9 mouse cellular contexts compared by ENCODE assay signal in genomic region chr19:29064451-29065102, GRCm38 (mm10). TPM values are rescaled to one million over a fixed set of nuclear protein-coding genes. Genes with fewer than 3 reads are reported as not detected.
DNase-seq lines count a peak whose midpoint lies in the region; ATAC-seq and TF ChIP-seq lines count a peak whose summit lies in the region.
"Had no signal": no experiment of that assay in that cellular context is flagged by ENCODE, and none has a peak within 500 bp of the region (broad histone marks: within the 10 kb centered on the region; RNA-seq: fewer than 3 reads in every experiment).

No protein-coding gene starts in this region.

- intact Hi-C loops in gastrocnemius, postnatal 14 days (cut with DNase I; ENCODE audit: low total_unique reads), result loop anchor here (10.0 kb wide), 1 partner anchor 290 kb away; no protein-coding TSS in a partner anchor

- no peak for TF ChIP-seq CTCF in bone marrow, adult 2 months (IDR thresholded peaks at IDR 0.05; ENCODE audit: control insufficient read depth, insufficient read depth, low read length)
- 0 out of 2 replicates have a peak, but pooled peaks have one; percentile 9 for TF ChIP-seq CTCF in hindbrain, postnatal 0 days (IDR thresholded peaks at IDR 0.05; ENCODE audit: low read depth)

- H3K4me3 ChIP-seq in bone marrow, adult 2 months (replicated peaks; ENCODE audit: control insufficient read depth, low read depth, low read length), result peak overlapping the region; percentile 46
- no peak overlapping the region for H3K4me3 ChIP-seq in hindbrain, postnatal 0 days (ENCODE audit: low read length)
- no peak overlapping the region for H3K4me3 ChIP-seq in stomach, embryonic 14.5 days (ENCODE audit: low read depth, low read length)

- DNase-seq in kidney, adult 18-20 months, result peak; percentile 36
- no peak for DNase-seq in kidney, postnatal 14 days
- peak; percentile 46 for DNase-seq in gastrocnemius, postnatal 14 days
- DNase-seq in hindbrain, postnatal 0 days (ENCODE audit: low spot score), result no peak
- DNase-seq in lung, postnatal 4 days, result peak; percentile 44 to 54
- DNase-seq in layer of hippocampus, adult 18-20 months (ENCODE audit: low spot score in 2 of 2), result no peak

- no peaks in the 10 kb centered on the region for H3K27me3 ChIP-seq in hindbrain, postnatal 0 days (ENCODE audit: insufficient read depth, low read length)
- no peaks in the 10 kb centered on the region for H3K27me3 ChIP-seq in stomach, embryonic 14.5 days (ENCODE audit: control insufficient read depth, insufficient read depth, low read length)
- H3K27me3 ChIP-seq: Patski had no signal

- no peaks in the 10 kb centered on the region for H3K9me3 ChIP-seq in hindbrain, postnatal 0 days (ENCODE audit: low read length)
- H3K9me3 ChIP-seq in stomach, embryonic 14.5 days (ENCODE audit: control insufficient read depth, low read depth, low read length), result no peaks in the 10 kb centered on the region

- H3K36me3 ChIP-seq in hindbrain, postnatal 0 days (ENCODE audit: insufficient read depth, low read length), result no peaks in the 10 kb centered on the region
- H3K36me3 ChIP-seq in stomach, embryonic 14.5 days (ENCODE audit: control insufficient read depth, insufficient read depth, low read length), result no peaks in the 10 kb centered on the region

- H3K4me1 ChIP-seq in bone marrow, adult 2 months (ENCODE audit: control insufficient read depth, insufficient read depth, low read length), result no peaks in the 10 kb centered on the region; the same call in 1 of the 2 replicates
- H3K4me1 ChIP-seq in hindbrain, postnatal 0 days (ENCODE audit: insufficient read depth, low read length), result no peaks in the 10 kb centered on the region
- H3K4me1 ChIP-seq in stomach, embryonic 14.5 days (ENCODE audit: control insufficient read depth, insufficient read depth, low read length), result 0 out of 2 replicates have a peak, but pooled peaks cover under 1% of the 10 kb centered on the region

- H3K27ac ChIP-seq in bone marrow, adult 2 months (ENCODE audit: control insufficient read depth, insufficient read depth, low read depth, low read length, poor library complexity), result peak overlapping the region; percentile 96
- peak overlapping the region; percentile 54; the same call in 1 of the 2 replicates for H3K27ac ChIP-seq in hindbrain, postnatal 0 days
- no peak overlapping the region; the same call in 1 of the 2 replicates for H3K27ac ChIP-seq in stomach, embryonic 14.5 days (ENCODE audit: low read length)

- peak; percentile 31; the same call in 1 of the 2 replicates for ATAC-seq in hindbrain, postnatal 0 days
- ATAC-seq in stomach, embryonic 14.5 days (ENCODE audit: insufficient number of reproducible peaks, insufficient read depth, low FRiP score, low read depth), result peak; percentile 74; the same call in 1 of the 2 replicates

- WGBS in bone marrow, adult 2 months, result 5% methylated on average over 9 of the region's 9 CpGs
- 70% methylated on average over 9 of the region's 9 CpGs for WGBS in hindbrain, postnatal 0 days
- WGBS in stomach, embryonic 14.5 days, result 61% methylated on average over 9 of the region's 9 CpGs

- no peak overlapping the region for H3K9ac ChIP-seq in hindbrain, postnatal 0 days (replicated peaks; ENCODE audit: low read length)
- H3K9ac ChIP-seq in stomach, embryonic 14.5 days (replicated peaks; ENCODE audit: low read depth, low read length), result no peak overlapping the region

- no peak for TF ChIP-seq POLR2A in bone marrow, adult 2 months (IDR thresholded peaks at IDR 0.05; ENCODE audit: borderline replicate concordance, control insufficient read depth, low read depth, low read length)

- H3K4me2 ChIP-seq in hindbrain, postnatal 0 days (ENCODE audit: low read depth, low read length), result no peak overlapping the region; the same call in 1 of the 2 replicates
- H3K4me2 ChIP-seq in stomach, embryonic 14.5 days (replicated peaks; ENCODE audit: low read depth, low read length), result peak overlapping the region; percentile 12; the same call in 1 of the 2 replicates

RNA-seq across cellular contexts. Expression of gene Ak3, which starts 16.8 kb away (rescaled TPM):
- 11.2 and 20.2 TPM in 2 replicates for polyA plus RNA-seq in bone marrow, adult 2 months (2011; ENCODE audit: insufficient read depth, insufficient read length, low replicate concordance, missing spikeins)
- 10 to 100 TPM; 54.4 to 54.5 TPM for total RNA-seq in gastrocnemius, postnatal 14 days (2021)
- 86.9 and 90.1 TPM in 2 replicates for total RNA-seq in hindbrain, postnatal 0 days (2014; rRNA removed)
- 67.4 and 71.2 TPM in 2 replicates for polyA plus RNA-seq in hindbrain, postnatal 0 days (2015; fragmentation: Nextera tagmentation; extraction: Ambion mirVana)
- 85.1 and 97.2 TPM in 2 replicates for polyA plus RNA-seq in stomach, embryonic 14.5 days (2014; fragmentation: Nextera tagmentation; extraction: Ambion mirVana)
- 10 to 100 TPM; 53.6 to 56.3 TPM for total RNA-seq in layer of hippocampus, adult 18-20 months (2021)

RNA-seq across cellular contexts. Expression of gene Rcl1, which starts 36.6 kb away (rescaled TPM):
- 18.2 and 19.0 TPM in 2 replicates for polyA plus RNA-seq in bone marrow, adult 2 months (2011; ENCODE audit: insufficient read depth, insufficient read length, low replicate concordance, missing spikeins)
- 10 to 100 TPM; 11.2 to 12.9 TPM for total RNA-seq in gastrocnemius, postnatal 14 days (2021)
- total RNA-seq in hindbrain, postnatal 0 days (2014; rRNA removed), result 16.0 and 18.0 TPM in 2 replicates
- polyA plus RNA-seq in hindbrain, postnatal 0 days (2015; fragmentation: Nextera tagmentation; extraction: Ambion mirVana), result 33.0 and 33.3 TPM in 2 replicates
- 50.7 and 57.8 TPM in 2 replicates for polyA plus RNA-seq in stomach, embryonic 14.5 days (2014; fragmentation: Nextera tagmentation; extraction: Ambion mirVana)
- total RNA-seq in layer of hippocampus, adult 18-20 months (2021), result 10 to 100 TPM; 21.9 to 22.3 TPM

Comparison
In these comparisons a context has a peak if more than half of its experiments do, and no peak if none do; other contexts are left out.
1. DNase-seq: peak in kidney, adult 18-20 months (single experiment), gastrocnemius, postnatal 14 days (single experiment) and lung, postnatal 4 days (2 of 2); none in kidney, postnatal 14 days (single experiment), hindbrain, postnatal 0 days (single experiment) and layer of hippocampus, adult 18-20 months (0 of 2).